In the genomic region with DNA sequence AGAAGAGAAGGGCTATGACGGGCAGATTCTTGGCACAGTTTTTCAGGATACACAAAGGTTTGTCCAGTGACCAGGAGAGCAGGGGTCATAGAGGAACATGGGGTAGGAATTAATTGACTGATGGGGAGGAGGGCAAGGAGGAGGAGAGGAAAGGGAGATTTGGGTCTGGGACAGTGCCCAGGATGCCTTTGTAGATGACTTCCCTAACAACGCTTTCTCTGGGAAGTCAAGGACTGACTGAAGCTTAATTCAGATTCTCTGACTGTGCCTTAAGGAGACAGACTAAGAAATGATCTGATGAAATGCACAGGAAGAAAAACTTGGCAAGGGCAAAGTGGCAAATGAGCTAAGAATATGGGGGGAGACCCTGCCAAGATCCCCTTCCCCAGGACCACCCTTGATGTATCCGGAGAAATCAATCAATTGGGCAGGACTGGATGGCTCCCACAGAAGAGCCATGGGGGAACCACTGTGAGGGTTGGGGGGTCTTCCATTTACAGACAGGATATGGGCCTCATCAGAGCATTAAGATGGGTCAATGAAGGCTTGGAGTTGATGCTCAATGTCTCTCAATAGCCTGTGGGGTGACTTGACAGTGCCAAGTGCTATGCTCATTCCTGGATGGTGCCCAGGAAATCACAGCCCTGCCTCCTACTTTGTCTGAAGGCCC, we compare ENCODE assay signal across 16 mouse cellular contexts.
DNase-seq lines count a peak whose midpoint lies in the region; ATAC-seq lines count a peak whose summit lies in the region.
"Had no signal": no experiment of that assay in that cellular context is flagged by ENCODE, and none has a peak within 500 bp of the region (broad histone marks: within the 10 kb centered on the region; RNA-seq: fewer than 3 reads in every experiment).

No protein-coding gene starts in this region.

- 0 out of 2 replicates have a peak, but pooled peaks have one; percentile 31 for ATAC-seq in cerebellum, adult (ENCODE audit: insufficient number of reproducible peaks, low FRiP score, low TSS enrichment)
- peak; percentile 63; the same call in 1 of the 2 replicates for ATAC-seq in neural tube, embryonic 13.5 days (ENCODE audit: low read depth)

- H3K27ac ChIP-seq in neural tube, embryonic 13.5 days (replicated peaks), result no peak overlapping the region
- H3K27ac ChIP-seq: embryonic facial prominence, embryonic 13.5 days; heart, embryonic 13.5 days; limb, embryonic 10.5 days; liver, embryonic 14.5 days; stomach, embryonic 15.5 days had no signal

- H3K36me3 ChIP-seq in neural tube, embryonic 13.5 days, result no peaks in the 10 kb centered on the region
- H3K36me3 ChIP-seq: embryonic facial prominence, embryonic 13.5 days; heart, embryonic 13.5 days; limb, embryonic 10.5 days; stomach, embryonic 15.5 days had no signal

- peaks cover 6% of the 10 kb centered on the region for H3K4me1 ChIP-seq in neural tube, embryonic 13.5 days (replicated peaks)
- H3K4me1 ChIP-seq: stomach, embryonic 15.5 days had no signal

- no peak for DNase-seq in cerebellum, adult 11 months
- peak; percentile 22 for DNase-seq in kidney, postnatal 10 days
- DNase-seq in kidney, postnatal 25 days, result no peak
- DNase-seq in neural tube, embryonic 10.5 days (ENCODE audit: extremely low spot score, low spot score), result no peak
- no peak for DNase-seq in retina, postnatal 1 day
- DNase-seq in urinary bladder, postnatal 10 days (ENCODE audit: low spot score), result no peak
- DNase-seq: gastrocnemius, postnatal 36 days; kidney, postnatal 36 days; thymus, postnatal 14 days had no signal

- no peaks in the 10 kb centered on the region for H3K27me3 ChIP-seq in neural tube, embryonic 13.5 days
- H3K27me3 ChIP-seq: embryonic facial prominence, embryonic 13.5 days; heart, embryonic 13.5 days; stomach, embryonic 15.5 days had no signal

- no peak overlapping the region for H3K9ac ChIP-seq in neural tube, embryonic 13.5 days
- H3K9ac ChIP-seq: embryonic facial prominence, embryonic 13.5 days; heart, embryonic 13.5 days; liver, embryonic 14.5 days; stomach, embryonic 15.5 days had no signal

- WGBS in neural tube, embryonic 13.5 days, result 87% methylated on average over 3 of the region's 3 CpGs

- H3K9me3 ChIP-seq in neural tube, embryonic 13.5 days, result no peaks in the 10 kb centered on the region
- H3K9me3 ChIP-seq: embryonic facial prominence, embryonic 13.5 days; heart, embryonic 13.5 days; limb, embryonic 10.5 days; stomach, embryonic 15.5 days had no signal

- H3K4me3 ChIP-seq in neural tube, embryonic 13.5 days, result no peak overlapping the region
- H3K4me3 ChIP-seq: embryonic facial prominence, embryonic 13.5 days; heart, embryonic 13.5 days; limb, embryonic 10.5 days; stomach, embryonic 15.5 days had no signal

- H3K4me2 ChIP-seq in neural tube, embryonic 13.5 days, result no peak overlapping the region
- H3K4me2 ChIP-seq: embryonic facial prominence, embryonic 13.5 days; heart, embryonic 13.5 days; stomach, embryonic 15.5 days had no signal
